Mouse (Mus musculus) frontal cortex, postnatal 14 days (tissue): ENCODE results near the gene Arhgap9.
A peak's percentile ranks its signal among the peaks of the same experiment; 100 is the strongest.

ENCODE experiments used
- DNase-seq, 2 experiments: peaks; one replicate each; pipeline ENCODE4 v3.0.0; 2022; ENCODE audit warnings: low spot score in 2 of 2

Arhgap9 gene

GRCm38 (mm10) chr10:127322669-127323068 is 905 bp downstream of the Arhgap9 start:
- no peak for DNase-seq

GRCm38 (mm10) chr10:127323131-127323855 is 1.5 kb downstream of the Arhgap9 start:
- DNase-seq = no peak

GRCm38 (mm10) chr10:127324495-127324894 is 2.7 kb downstream of the Arhgap9 start:
- DNase-seq = no peak

- DNase-seq = no peak
These were observed 3.8 kb downstream of the Arhgap9 start for GRCm38 (mm10) chr10:127325454-127326016.

GRCm38 (mm10) chr10:127326017-127326801 is 4.4 kb downstream of the Arhgap9 start:
- no peak for DNase-seq

- DNase-seq = no peak
These were observed 5.1 kb downstream of the Arhgap9 start for GRCm38 (mm10) chr10:127326828-127327227.

GRCm38 (mm10) chr10:127327461-127328145 is 5.8 kb downstream of the Arhgap9 start:
- no peak for DNase-seq

GRCm38 (mm10) chr10:127330212-127330611 is 8.4 kb downstream of the Arhgap9 start:
- DNase-seq = no peak

- no peak for DNase-seq
These were observed 10.6 kb downstream of the Arhgap9 start for GRCm38 (mm10) chr10:127332211-127332874.

GRCm38 (mm10) chr10:127333152-127333551 is 11.4 kb downstream of the Arhgap9 start:
- no peak for DNase-seq

- DNase-seq = no peak
These were observed 13.5 kb downstream of the Arhgap9 start for GRCm38 (mm10) chr10:127335271-127335670.

- DNase-seq = no peak
These were observed 15.2 kb downstream of the Arhgap9 start for GRCm38 (mm10) chr10:127336952-127337351.

GRCm38 (mm10) chr10:127337536-127338099 is 15.9 kb downstream of the Arhgap9 start:
- DNase-seq = no peak

GRCm38 (mm10) chr10:127338930-127339682 is 17.3 kb downstream of the Arhgap9 start:
- peak; percentile 66 to 87 for DNase-seq

GRCm38 (mm10) chr10:127339683-127340576 is 18.2 kb downstream of the Arhgap9 start:
- no peak for DNase-seq

GRCm38 (mm10) chr10:127340577-127341359 is 19.0 kb downstream of the Arhgap9 start:
- DNase-seq = no peak

GRCm38 (mm10) chr10:127341360-127341690 is 19.6 kb downstream of the Arhgap9 start:
- no peak for DNase-seq

GRCm38 (mm10) chr10:127341891-127342639 is 20.3 kb downstream of the Arhgap9 start, which contains the start of gene Gli1:
TSS of gene Gli1 (minus strand) at chr10:127341974.
- peak; percentile 55 to 70 for DNase-seq
